9 mouse cellular contexts compared by ENCODE assay signal in genomic region chr7:3299941-3300617, GRCm38 (mm10). TPM values are rescaled to one million over a fixed set of nuclear protein-coding genes. Genes with fewer than 3 reads are reported as not detected.
DNase-seq lines count a peak whose midpoint lies in the region; ATAC-seq and TF ChIP-seq lines count a peak whose summit lies in the region.
"Had no signal": no experiment of that assay in that cellular context is flagged by ENCODE, and none has a peak within 500 bp of the region (broad histone marks: within the 10 kb centered on the region; RNA-seq: fewer than 3 reads in every experiment).

No protein-coding gene starts in this region.

- no peak for ATAC-seq in inflammation-experienced regulatory T-cells, adult 6 months
- ATAC-seq: midbrain, embryonic 15.5 days had no signal

- no peak overlapping the region for H3K27ac ChIP-seq in kidney, adult 2 months (ENCODE audit: insufficient read depth, low read depth, low read length)
- H3K27ac ChIP-seq: midbrain, embryonic 15.5 days had no signal

- 56% methylated on average over 7 of the region's 7 CpGs for WGBS in kidney, adult 2 months

- no peak for TF ChIP-seq POLR2A in kidney, adult 2 months (IDR thresholded peaks at IDR 0.05; ENCODE audit: low read depth, low read length)

- no peaks in the 10 kb centered on the region for H3K36me3 ChIP-seq in kidney, adult 2 months (ENCODE audit: control insufficient read depth, insufficient read depth, low read length)

- DNase-seq in adrenal gland, postnatal 14 days: peak; percentile 63
- DNase-seq in adrenal gland, adult 2 months: no peak
- no peak for DNase-seq in kidney, adult 2 months
- no peak for DNase-seq in kidney, postnatal 14 days
- peak; percentile 74 for DNase-seq in A20 (ENCODE audit: low read depth, low spot score)
- DNase-seq in fat pad, adult 2 months (ENCODE audit: extremely low read depth, low read depth, low spot score): peak; percentile 81
- no peak for DNase-seq in frontal cortex, postnatal 10 days (ENCODE audit: low spot score in 2 of 2)

- no peak overlapping the region for H3K4me3 ChIP-seq in kidney, adult 2 months (ENCODE audit: insufficient read depth, low read depth, low read length)
- H3K4me3 ChIP-seq: midbrain, embryonic 15.5 days had no signal

- peaks cover 2% of the 10 kb centered on the region for H3K27me3 ChIP-seq in kidney, adult 2 months (replicated peaks; ENCODE audit: control insufficient read depth, insufficient read depth, low read length)

- H3K4me1 ChIP-seq in kidney, adult 2 months (ENCODE audit: control insufficient read depth, insufficient read depth, low read length): 0 out of 2 replicates have a peak, but pooled peaks cover 4% of the 10 kb centered on the region

- peak; percentile 34; the same call in 1 of the 2 replicates for TF ChIP-seq CTCF in kidney, adult 2 months (conservative IDR thresholded peaks at IDR 0.05; ENCODE audit: insufficient read depth, insufficient read length, low read depth, low read length)

RNA-seq across cellular contexts. Expression of gene Prkcg, which starts 11.1 kb away (rescaled TPM):
- 2.1 and 2.3 TPM in 2 replicates for total RNA-seq in adrenal gland, postnatal 14 days (2021)
- total RNA-seq in adrenal gland, adult 2 months (2021): 1 to 10 TPM in 1 of 2 experiments, under 1 TPM in 1; 0.32 to 1.5 TPM
- polyA plus RNA-seq in adrenal gland, adult 2 months (2012; rRNA removed): 1.5 and 1.6 TPM in 2 replicates
- polyA plus RNA-seq in kidney, adult 2 months (2012; rRNA removed): 0.44 and 0.77 TPM in 2 replicates
- under 1 TPM in 1 of 3 experiments, not detected in 2; 0.82 TPM for polyA plus RNA-seq in inflammation-experienced regulatory T-cells, adult 6 months (2017; shearing (Covaris generic))

RNA-seq across cellular contexts. Expression of gene Myadm, which starts 11.2 kb away (rescaled TPM):
- total RNA-seq in adrenal gland, postnatal 14 days (2021): 94.6 and 99.3 TPM in 2 replicates
- 10 to 100 TPM; 65.1 to 90.8 TPM for total RNA-seq in adrenal gland, adult 2 months (2021)
- 199 and 200 TPM in 2 replicates for polyA plus RNA-seq in adrenal gland, adult 2 months (2012; rRNA removed)
- 111 and 114 TPM in 2 replicates for polyA plus RNA-seq in kidney, adult 2 months (2012; rRNA removed)
- 10 to 100 TPM in 1 of 3 experiments, 1 to 10 TPM in 2; 1.5 to 23.0 (median 4.8) TPM for polyA plus RNA-seq in inflammation-experienced regulatory T-cells, adult 6 months (2017; shearing (Covaris generic))

RNA-seq across cellular contexts. Expression of gene Cacng7, which starts 32.7 kb away (rescaled TPM):
- total RNA-seq in adrenal gland, postnatal 14 days (2021): 7.3 and 10.9 TPM in 2 replicates
- total RNA-seq in adrenal gland, adult 2 months (2021): 10 to 100 TPM in 1 of 2 experiments, 1 to 10 TPM in 1; 9.1 to 14.2 TPM
- 11.4 and 14.8 TPM in 2 replicates for polyA plus RNA-seq in adrenal gland, adult 2 months (2012; rRNA removed)
- 3.4 and 4.4 TPM in 2 replicates for polyA plus RNA-seq in kidney, adult 2 months (2012; rRNA removed)
- not detected for polyA plus RNA-seq in inflammation-experienced regulatory T-cells, adult 6 months (2017; shearing (Covaris generic))

RNA-seq across cellular contexts. Expression of gene Nlrp12, which starts 50.5 kb away (rescaled TPM):
- 0.15 TPM in 1 of 2 replicates, not detected in the other for total RNA-seq in adrenal gland, postnatal 14 days (2021)
- not detected for total RNA-seq in adrenal gland, adult 2 months (2021)
- 0.01 TPM in 1 of 2 replicates, not detected in the other for polyA plus RNA-seq in adrenal gland, adult 2 months (2012; rRNA removed)
- polyA plus RNA-seq in kidney, adult 2 months (2012; rRNA removed): 0.02 TPM in 1 of 2 replicates, not detected in the other
- not detected for polyA plus RNA-seq in inflammation-experienced regulatory T-cells, adult 6 months (2017; shearing (Covaris generic))

Comparison
In these comparisons a context has a peak if more than half of its experiments do, and no peak if none do; other contexts are left out.
1. DNase-seq: peak in adrenal gland, postnatal 14 days (single experiment), A20 (single experiment) and fat pad, adult 2 months (single experiment); none in adrenal gland, adult 2 months (single experiment), kidney, adult 2 months (single experiment), kidney, postnatal 14 days (single experiment) and frontal cortex, postnatal 10 days (0 of 2).